Comparison of ENCODE assay signal across 8 mouse cellular contexts in genomic region chr12:33314924-33315643, GRCm38 (mm10).
DNase-seq lines count a peak whose midpoint lies in the region; ATAC-seq and TF ChIP-seq lines count a peak whose summit lies in the region.

No protein-coding gene starts in this region.

- peak in 1 of 2 experiments; percentile 85; a peak in 2 of 4 replicates for TF ChIP-seq EP300 in MEL (IDR thresholded peaks at IDR 0.05; ENCODE audit: low read depth in 1 of 2, low read length in 2 of 2)

- WGBS in hindbrain, embryonic 11.5 days: 80% methylated on average over 16 of the region's 16 CpGs

- TF ChIP-seq POLR2A in MEL (IDR thresholded peaks at IDR 0.05; ENCODE audit: control insufficient read depth in 1 of 2, insufficient read depth in 1 of 2, low read depth in 1 of 2, low read length in 2 of 2, poor library complexity in 1 of 2): peak; percentile 49 to 81; a peak in 3 of 4 replicates

- peak overlapping the region; percentile 61 to 71 for H3K4me3 ChIP-seq in MEL (ENCODE audit: control insufficient read depth in 1 of 2, insufficient read depth in 1 of 2, low read depth in 2 of 2, low read length in 2 of 2)
- peak overlapping the region; percentile 69 for H3K4me3 ChIP-seq in erythroblast, embryonic 14.5 days (replicated peaks)
- no peak overlapping the region for H3K4me3 ChIP-seq in hindbrain, embryonic 11.5 days (ENCODE audit: low read depth, low read length)

- H3K36me3 ChIP-seq in MEL (ENCODE audit: control insufficient read depth in 1 of 2, insufficient read depth in 2 of 2, low read length in 2 of 2): peaks cover 2 to 43% of the 10 kb centered on the region in 2 experiments; a peak in 3 of 4 replicates
- H3K36me3 ChIP-seq in erythroblast, embryonic 14.5 days (ENCODE audit: control insufficient read depth): peaks cover 32% of the 10 kb centered on the region
- no peaks in the 10 kb centered on the region for H3K36me3 ChIP-seq in hindbrain, embryonic 11.5 days (ENCODE audit: control insufficient read depth, insufficient read depth, low read length)

- no peak overlapping the region for H3K4me2 ChIP-seq in hindbrain, embryonic 11.5 days (replicated peaks; ENCODE audit: low read depth, low read length)

- no peaks in the 10 kb centered on the region for H3K27me3 ChIP-seq in MEL (ENCODE audit: control insufficient read depth in 1 of 2, insufficient read depth in 2 of 2, low read length in 2 of 2)
- H3K27me3 ChIP-seq in erythroblast, embryonic 14.5 days (ENCODE audit: control insufficient read depth): no peaks in the 10 kb centered on the region
- H3K27me3 ChIP-seq in hindbrain, embryonic 11.5 days (ENCODE audit: control insufficient read depth, insufficient read depth, low read length): no peaks in the 10 kb centered on the region

- peak; percentile 70 for ATAC-seq in megakaryocyte progenitor cell, adult 5-6 weeks (replicated peaks; ENCODE audit: poor library complexity)
- no peak for ATAC-seq in hindbrain, embryonic 11.5 days (ENCODE audit: low FRiP score)

- no peak for TF ChIP-seq RAD21 in MEL (IDR thresholded peaks at IDR 0.05; ENCODE audit: low read depth, low read length)

- H3K9ac ChIP-seq in MEL (ENCODE audit: control insufficient read depth, low read depth, low read length, poor library complexity, severe bottlenecking): peak overlapping the region; percentile 82
- no peak overlapping the region for H3K9ac ChIP-seq in hindbrain, embryonic 11.5 days (ENCODE audit: low read depth, low read length)

- peaks cover 16 to 45% of the 10 kb centered on the region in 2 experiments for H3K4me1 ChIP-seq in MEL (ENCODE audit: control insufficient read depth in 1 of 2, insufficient read depth in 2 of 2, low read length in 2 of 2)
- peaks cover 78% of the 10 kb centered on the region for H3K4me1 ChIP-seq in erythroblast, embryonic 14.5 days (ENCODE audit: control insufficient read depth)
- no peaks in the 10 kb centered on the region; the same call in 1 of the 2 replicates for H3K4me1 ChIP-seq in hindbrain, embryonic 11.5 days (replicated peaks; ENCODE audit: control insufficient read depth, insufficient read depth, low read length)

- no peak for TF ChIP-seq CTCF in MEL (IDR thresholded peaks at IDR 0.05 in 2 of 3, conservative IDR thresholded peaks at IDR 0.05 in 1 of 3; ENCODE audit: control insufficient read depth in 1 of 3, insufficient read depth in 1 of 3, low read depth in 2 of 3, low read length in 3 of 3, poor library complexity in 1 of 3, severe bottlenecking in 1 of 3)

- H3K9me3 ChIP-seq in MEL (replicated peaks; ENCODE audit: insufficient read depth, low read length): no peaks in the 10 kb centered on the region
- no peaks in the 10 kb centered on the region; the same call in 1 of the 2 replicates for H3K9me3 ChIP-seq in erythroblast, embryonic 14.5 days (ENCODE audit: control insufficient read depth, low read length)
- H3K9me3 ChIP-seq in hindbrain, embryonic 11.5 days (ENCODE audit: control insufficient read depth, low read length): no peaks in the 10 kb centered on the region

- peak; percentile 95 for DNase-seq in MEL (ENCODE audit: low read depth, low spot score)
- DNase-seq in kidney, postnatal 10 days: peak; percentile 39
- no peak for DNase-seq in hindbrain, embryonic 11.5 days (ENCODE audit: low spot score)
- no peak for DNase-seq in left cerebral cortex, postnatal 10 days (ENCODE audit: extremely low spot score in 1 of 2, low spot score in 2 of 2)
- DNase-seq in left cerebral cortex, adult 8-10 months (ENCODE audit: low spot score in 2 of 2): no peak
- no peak for DNase-seq in testis, postnatal 10 days (ENCODE audit: low spot score)

- H3K27ac ChIP-seq in MEL (ENCODE audit: control insufficient read depth, low read depth, low read length): peak overlapping the region; percentile 96
- no peak overlapping the region for H3K27ac ChIP-seq in hindbrain, embryonic 11.5 days (ENCODE audit: low read depth, low read length)

- H3K79me2 ChIP-seq in MEL (ENCODE audit: control insufficient read depth, insufficient read depth, low read length, poor library complexity): peaks cover 41% of the 10 kb centered on the region

- intact Hi-C loops in left cerebral cortex, postnatal 10 days (cut with DNase I): no loop called here

TF ChIP-seq in MEL, 35 proteins besides CTCF, POLR2A, EP300 and RAD21:
- no peak for TF ChIP-seq JUND (IDR thresholded peaks at IDR 0.05; ENCODE audit: low read depth, low read length)
- TF ChIP-seq MAX (IDR thresholded peaks at IDR 0.05; ENCODE audit: low read length): peak; percentile 88
- no peak for TF ChIP-seq CHD1 (IDR thresholded peaks at IDR 0.05; ENCODE audit: low read depth, low read length)
- TF ChIP-seq ELF1 (IDR thresholded peaks at IDR 0.05; ENCODE audit: low read depth, low read length): peak; percentile 73; the same call in 1 of the 2 replicates
- TF ChIP-seq MAZ (IDR thresholded peaks at IDR 0.05; ENCODE audit: low read depth, low read length): no peak
- TF ChIP-seq BHLHE40 (IDR thresholded peaks at IDR 0.05; ENCODE audit: borderline replicate concordance, low read depth, low read length): peak; percentile 84; the same call in 1 of the 2 replicates
- 0 out of 2 replicates have a peak, but pooled peaks have one; percentile 3 for TF ChIP-seq TAL1 (IDR thresholded peaks at IDR 0.05; ENCODE audit: low read length)
- TF ChIP-seq TCF12 (IDR thresholded peaks at IDR 0.05; ENCODE audit: low read depth, low read length): peak; percentile 62; the same call in 1 of the 2 replicates
- no peak for TF ChIP-seq NRF1 (IDR thresholded peaks at IDR 0.05; ENCODE audit: insufficient read depth, low read depth, low read length, poor library complexity, severe bottlenecking)
- TF ChIP-seq ZNF384 (IDR thresholded peaks at IDR 0.05; ENCODE audit: low read depth, low read length): no peak
- no peak for TF ChIP-seq SMC3 (IDR thresholded peaks at IDR 0.05; ENCODE audit: low read depth, low read length)
- TF ChIP-seq GABPA (IDR thresholded peaks at IDR 0.05; ENCODE audit: low read depth, low read length): no peak
- TF ChIP-seq HCFC1 (IDR thresholded peaks at IDR 0.05; ENCODE audit: low read depth, low read length): peak; percentile 76
- peak; percentile 97 for TF ChIP-seq SIN3A (IDR thresholded peaks at IDR 0.05; ENCODE audit: low read length)
- no peak; the same call in 1 of the 2 replicates for TF ChIP-seq POLR2AphosphoS2 (IDR thresholded peaks at IDR 0.05; ENCODE audit: low read length)
- no peak for TF ChIP-seq UBTF (IDR thresholded peaks at IDR 0.05; ENCODE audit: borderline replicate concordance, insufficient read depth, low read depth, low read length)
- TF ChIP-seq GATA1 (IDR thresholded peaks at IDR 0.05; ENCODE audit: low read depth, low read length): no peak
- TF ChIP-seq USF1 (IDR thresholded peaks at IDR 0.05; ENCODE audit: low read depth, low read length): no peak
- peak; percentile 73 for TF ChIP-seq NELFE (IDR thresholded peaks at IDR 0.05; ENCODE audit: low read depth, low read length)
- TF ChIP-seq MEF2A (IDR thresholded peaks at IDR 0.05; ENCODE audit: extremely low read depth, insufficient replicate concordance, low read depth, low read length, poor library complexity, severe bottlenecking): no peak
- TF ChIP-seq ZMIZ1 (IDR thresholded peaks at IDR 0.05; ENCODE audit: low read depth, low read length): no peak; the same call in 1 of the 2 replicates
- TF ChIP-seq ETS1 (IDR thresholded peaks at IDR 0.05; ENCODE audit: low read depth, low read length): peak; percentile 82
- peak; percentile 62; the same call in 1 of the 2 replicates for TF ChIP-seq TBP (IDR thresholded peaks at IDR 0.05; ENCODE audit: low read depth, low read length)
- no peak for TF ChIP-seq KAT2A (conservative IDR thresholded peaks at IDR 0.05; ENCODE audit: low read depth, low read length)
- TF ChIP-seq MXI1 (IDR thresholded peaks at IDR 0.05; ENCODE audit: low read depth, low read length): peak; percentile 97
- no peak for TF ChIP-seq ZKSCAN1 (IDR thresholded peaks at IDR 0.05; ENCODE audit: low read depth, low read length)
- TF ChIP-seq MAFK (IDR thresholded peaks at IDR 0.05; ENCODE audit: borderline replicate concordance, low read depth, low read length): no peak
- peak; percentile 91 for TF ChIP-seq MYB (IDR thresholded peaks at IDR 0.05; ENCODE audit: low read depth, low read length)
- no peak for TF ChIP-seq CHD2 (IDR thresholded peaks at IDR 0.05; ENCODE audit: low read length)
- TF ChIP-seq RCOR1 (IDR thresholded peaks at IDR 0.05; ENCODE audit: low read depth, low read length): no peak
- TF ChIP-seq E2F4 (IDR thresholded peaks at IDR 0.05; ENCODE audit: borderline replicate concordance, low read depth, low read length): no peak
- peak; percentile 89; the same call in 1 of the 2 replicates for TF ChIP-seq MYC (IDR thresholded peaks at IDR 0.05; ENCODE audit: low read depth, low read length)
- TF ChIP-seq ZC3H11A (IDR thresholded peaks at IDR 0.05; ENCODE audit: low read depth, low read length): no peak
- no peak for TF ChIP-seq USF2 (IDR thresholded peaks at IDR 0.05; ENCODE audit: borderline replicate concordance in 1 of 2, insufficient read depth in 1 of 2, low read depth in 1 of 2, low read length in 2 of 2)
TF ChIP-seq in MEL: peak in this region for 13.

Comparison
In these comparisons a context has a peak if more than half of its experiments do, and no peak if none do; other contexts are left out.
1. DNase-seq: peak in MEL (single experiment) and kidney, postnatal 10 days (single experiment); none in hindbrain, embryonic 11.5 days (single experiment), left cerebral cortex, postnatal 10 days (0 of 2), left cerebral cortex, adult 8-10 months (0 of 2) and testis, postnatal 10 days (single experiment).